Mouse (Mus musculus) kidney, postnatal 4 days (tissue): ENCODE results near the gene Ccnb1.
"Not testable (repeated sequence)": the region's sequence is repeated elsewhere in the genome, so short reads cannot be mapped to it uniquely, and the experiment has no call there.

Experiments used
- DNase-seq, 2 experiments: peaks; one replicate each; pipeline ENCODE4 v3.0.0; 2021; ENCODE audit warnings: mixed read lengths in 2 of 2

Ccnb1 gene

DNA sequence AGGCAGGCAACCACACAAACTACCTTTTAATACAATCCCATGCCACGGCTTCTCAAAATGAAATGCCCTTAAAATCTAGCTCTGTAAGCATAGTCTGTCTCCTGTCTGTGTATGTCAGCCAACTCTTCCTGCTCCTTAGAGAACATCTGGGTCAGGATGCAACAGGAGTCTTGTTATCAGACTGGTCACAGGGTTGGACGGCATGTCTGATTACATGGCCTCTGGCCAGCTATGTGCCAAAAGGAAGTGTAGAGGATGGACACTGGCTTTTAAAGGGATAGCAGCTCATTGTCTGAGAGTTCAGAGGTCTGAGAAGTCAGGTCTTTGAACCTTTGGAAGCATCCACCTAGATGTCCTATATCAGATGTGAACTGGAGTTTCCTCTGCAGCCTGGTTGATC lies 31.0 kb downstream of the Ccnb1 start:
- no peak for DNase-seq

GRCm38 (mm10) chr13:100754186-100754585 lies 32.2 kb downstream of the Ccnb1 start:
- no peak for DNase-seq

DNA sequence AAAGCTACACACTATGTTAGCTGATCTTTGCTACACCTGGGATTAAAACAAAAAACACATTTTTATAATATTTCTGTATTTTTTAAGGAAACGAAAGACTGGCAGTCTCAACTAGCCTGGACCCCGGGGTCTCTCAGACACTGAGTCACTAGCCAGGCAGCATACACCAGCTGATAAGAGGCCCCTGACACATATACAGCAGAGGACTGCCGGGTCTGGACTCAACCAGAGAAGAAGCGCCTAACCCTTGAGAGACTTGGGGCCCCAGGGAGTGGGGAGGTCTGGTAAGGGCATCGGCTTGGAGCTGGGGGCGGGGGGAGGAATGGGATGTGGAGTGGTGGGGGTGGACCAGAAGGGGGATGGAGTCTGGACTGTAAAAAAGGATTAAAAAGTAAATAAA lies 33.4 kb downstream of the Ccnb1 start:
- no peak for DNase-seq

GRCm38 (mm10) chr13:100752529-100752928 lies 33.8 kb downstream of the Ccnb1 start:
- DNase-seq, result no peak

GRCm38 (mm10) chr13:100751402-100751801 lies 35.0 kb downstream of the Ccnb1 start:
- no peak for DNase-seq

- DNase-seq, result no peak
Observed at GRCm38 (mm10) chr13:100750799-100751198, 35.6 kb downstream of the Ccnb1 start.

- no peak for DNase-seq
Observed at GRCm38 (mm10) chr13:100748638-100749037, 37.7 kb downstream of the Ccnb1 start.

- no peak for DNase-seq
Observed at GRCm38 (mm10) chr13:100746090-100746489, 40.3 kb downstream of the Ccnb1 start.

DNA sequence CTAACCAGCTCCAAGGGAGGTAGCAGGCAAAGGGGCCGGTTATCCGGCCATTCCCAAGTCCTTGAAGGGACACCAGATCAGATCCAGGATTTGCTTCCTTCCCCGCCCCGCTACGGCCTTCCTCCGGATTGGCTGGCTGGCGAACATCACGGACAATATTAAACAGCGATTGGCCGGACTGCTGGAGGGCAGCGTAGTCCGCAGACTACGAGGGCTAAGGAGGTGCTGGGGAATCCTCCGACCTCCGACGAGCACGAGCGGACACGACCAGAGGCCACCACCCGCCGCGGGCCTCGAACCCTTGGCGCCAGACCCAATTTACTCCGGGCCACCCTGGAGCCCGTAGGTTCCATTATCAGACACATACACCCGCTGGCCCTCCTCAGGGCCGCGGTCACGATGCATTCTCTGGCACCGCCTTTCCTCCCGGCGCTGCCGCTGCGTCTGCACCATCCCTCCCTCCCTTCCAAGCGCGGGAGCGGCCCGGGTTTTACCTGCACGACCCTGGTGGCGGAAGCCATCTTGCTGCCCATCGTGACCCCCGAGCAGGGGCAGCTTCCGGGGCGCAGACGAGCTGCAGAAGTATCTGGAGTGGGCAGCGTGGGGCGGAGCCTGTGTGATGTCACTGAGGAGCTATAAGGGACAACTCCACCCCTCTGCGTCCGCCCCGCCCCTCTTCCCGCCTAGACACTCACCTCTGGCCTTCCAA lies 42.2 kb downstream of the Ccnb1 start, which contains the start of gene Mrps36:
Gene Mrps36 (minus strand): TSS at position 624 of the 709 bp plus-strand sequence.
- DNase-seq, result peak; percentile 95 to 98

DNA sequence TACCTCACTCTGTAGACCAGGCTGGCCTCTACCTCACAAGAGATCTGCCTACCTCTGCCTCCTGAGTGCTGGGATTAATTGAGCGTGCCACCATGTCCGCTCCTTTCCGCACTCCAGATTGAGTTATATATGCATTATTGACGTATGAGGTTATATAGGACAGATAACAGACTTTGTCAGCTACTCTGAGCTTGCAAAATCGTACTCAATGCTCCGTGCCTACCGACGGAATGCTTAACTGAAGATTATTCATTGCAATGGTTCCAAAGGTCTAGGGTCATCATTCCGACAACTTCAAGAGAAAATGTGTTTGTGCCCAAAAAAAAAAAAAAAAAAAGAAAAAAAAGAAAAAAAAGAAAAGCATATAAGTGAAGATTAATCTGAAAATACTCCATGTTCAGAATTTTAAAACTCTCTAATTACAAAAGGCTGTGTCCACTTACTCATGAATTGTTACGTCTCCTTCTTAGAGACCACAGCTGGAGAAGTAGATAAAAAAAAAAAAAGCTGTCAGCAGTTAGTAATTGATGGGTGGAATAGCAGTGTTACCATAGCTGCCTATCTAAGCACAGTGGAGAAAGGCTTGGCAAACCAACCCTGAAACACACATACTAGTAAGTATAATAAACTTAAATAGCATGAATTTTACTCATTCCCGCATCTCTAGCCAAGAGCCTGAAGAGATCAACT lies 42.9 kb downstream of the Ccnb1 start:
- peak in 1 of 2 experiments; percentile 10 for DNase-seq

- no peak for DNase-seq
Observed at GRCm38 (mm10) chr13:100742831-100743230, 43.5 kb downstream of the Ccnb1 start.

DNA sequence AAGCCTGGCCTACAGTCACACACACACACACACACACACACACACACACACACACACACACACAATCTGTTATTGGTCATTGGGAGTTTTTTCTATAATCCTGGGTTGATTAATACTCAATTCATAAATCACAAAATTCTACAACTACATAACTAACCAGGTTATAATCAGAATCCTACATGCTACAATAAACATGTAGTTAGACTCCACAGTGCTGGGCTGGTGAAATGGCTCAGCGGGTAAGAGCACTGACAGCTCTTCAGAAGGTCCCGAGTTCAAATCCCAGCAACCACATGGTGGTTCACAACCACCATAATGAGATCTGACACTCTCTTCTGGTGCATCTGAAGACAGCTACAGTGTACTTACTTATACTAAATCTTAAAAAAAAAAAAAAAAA lies 53.6 kb downstream of the Ccnb1 start:
- no peak for DNase-seq

DNA sequence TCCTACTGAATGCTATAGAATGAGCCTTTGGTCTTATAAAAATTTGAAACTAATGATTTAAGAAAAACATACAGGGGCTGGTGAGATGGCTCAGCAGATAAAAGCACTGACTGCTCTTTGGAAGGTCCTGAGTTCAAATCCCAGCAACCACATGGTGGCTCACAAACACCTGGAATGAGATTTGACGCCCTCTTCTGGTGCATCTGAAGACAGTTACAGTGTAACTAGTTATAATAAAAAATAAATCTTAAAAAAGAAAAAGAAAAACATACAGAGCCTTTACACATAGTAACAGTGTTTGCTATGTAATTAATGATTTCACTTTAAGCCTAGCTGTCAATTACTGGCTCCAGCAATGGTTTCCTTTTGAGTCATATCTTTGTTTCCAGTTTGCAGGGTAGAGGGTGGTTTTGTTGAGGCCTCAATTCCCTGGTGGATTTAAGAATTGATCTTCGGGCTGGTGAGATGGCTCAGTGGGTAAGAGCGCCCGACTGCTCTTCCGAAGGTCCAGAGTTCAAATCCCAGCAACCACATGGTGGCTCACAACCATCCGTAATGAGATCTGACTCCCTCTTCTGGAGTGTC lies 54.8 kb downstream of the Ccnb1 start:
- DNase-seq, result not testable (repeated sequence)

- DNase-seq, result peak; percentile 96 to 97
Observed at GRCm38 (mm10) chr13:100730861-100731176, 55.6 kb downstream of the Ccnb1 start, which contains the start of gene Cdk7. Cdk7 (minus strand) TSS chr13:100730939.

GRCm38 (mm10) chr13:100730153-100730860 lies 56.1 kb downstream of the Ccnb1 start:
- peak; percentile 20 to 45 for DNase-seq
